23 mouse cellular contexts compared by ENCODE assay signal in the genomic region with DNA sequence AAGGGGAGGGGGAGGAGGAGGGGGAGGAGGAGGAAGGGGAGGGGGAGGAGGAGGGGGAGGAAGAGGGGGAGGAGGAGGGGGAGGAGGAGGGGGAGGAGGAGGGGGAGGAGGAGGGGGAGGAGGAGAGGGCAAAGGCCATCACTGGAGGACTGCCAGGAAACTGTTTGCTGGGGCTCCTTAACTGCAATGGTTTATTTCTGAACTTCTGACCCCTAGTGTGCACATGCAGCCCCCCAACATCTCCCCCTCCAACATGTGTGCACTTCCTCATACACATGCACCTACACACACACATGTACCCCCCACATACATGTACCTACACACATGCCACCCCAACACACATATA. TPM values are rescaled to one million over a fixed set of nuclear protein-coding genes. Genes with fewer than 3 reads are reported as not detected.
DNase-seq lines count a peak whose midpoint lies in the region; ATAC-seq and TF ChIP-seq lines count a peak whose summit lies in the region.
"Had no signal": no experiment of that assay in that cellular context is flagged by ENCODE, and none has a peak within 500 bp of the region (broad histone marks: within the 10 kb centered on the region; RNA-seq: fewer than 3 reads in every experiment).

No protein-coding gene starts in this region.

- intact Hi-C loops in heart, postnatal 14 days (cut with DNase I): loop anchor here (5.0 kb wide), 1 partner anchor 170 kb away; no protein-coding TSS in a partner anchor

- H3K4me3 ChIP-seq in heart, embryonic 10.5 days: no peak overlapping the region
- no peak overlapping the region for H3K4me3 ChIP-seq in lung, embryonic 14.5 days (ENCODE audit: low read depth, low read length)
- H3K4me3 ChIP-seq in embryonic facial prominence, embryonic 15.5 days (replicated peaks): no peak overlapping the region
- H3K4me3 ChIP-seq in stomach, embryonic 16.5 days (replicated peaks; ENCODE audit: low read length): no peak overlapping the region
- H3K4me3 ChIP-seq: erythroblast, embryonic 14.5 days; heart, embryonic 15.5 days; layer of hippocampus, adult 2 months; left cerebral cortex, adult 2 months; limb, embryonic 10.5 days; megakaryocyte, embryonic 14.5 days had no signal

- no peak for DNase-seq in heart, embryonic 10.5 days (ENCODE audit: low spot score)
- no peak for DNase-seq in heart, postnatal 14 days
- DNase-seq in lung, embryonic 14.5 days: peak; percentile 26
- DNase-seq in lung, adult 18-20 months: no peak
- DNase-seq in left cerebral cortex, adult 11 months (ENCODE audit: low spot score): no peak
- DNase-seq: adrenal gland, adult 8-10 months; cerebellum, adult 11-12 months; gastrocnemius, postnatal 25 days; lung, adult 2 months had no signal

- H3K36me3 ChIP-seq in heart, embryonic 10.5 days: no peaks in the 10 kb centered on the region
- H3K36me3 ChIP-seq in lung, embryonic 14.5 days (ENCODE audit: insufficient read depth): no peaks in the 10 kb centered on the region
- no peaks in the 10 kb centered on the region for H3K36me3 ChIP-seq in embryonic facial prominence, embryonic 15.5 days
- H3K36me3 ChIP-seq in stomach, embryonic 16.5 days (ENCODE audit: control insufficient read depth, insufficient read depth, low read length): no peaks in the 10 kb centered on the region
- H3K36me3 ChIP-seq: heart, embryonic 15.5 days; limb, embryonic 10.5 days had no signal

- TF ChIP-seq CTCF in lung, embryonic 14.5 days (IDR thresholded peaks at IDR 0.05; ENCODE audit: low read depth): no peak

- peaks cover 9% of the 10 kb centered on the region; the same call in 1 of the 2 replicates for H3K27me3 ChIP-seq in heart, embryonic 10.5 days (ENCODE audit: insufficient read depth, poor library complexity, severe bottlenecking)
- no peaks in the 10 kb centered on the region for H3K27me3 ChIP-seq in lung, embryonic 14.5 days (ENCODE audit: insufficient read depth, low read length)
- H3K27me3 ChIP-seq in embryonic facial prominence, embryonic 15.5 days: no peaks in the 10 kb centered on the region
- H3K27me3 ChIP-seq in stomach, embryonic 16.5 days (ENCODE audit: control insufficient read depth, insufficient read depth, low read length): no peaks in the 10 kb centered on the region
- H3K27me3 ChIP-seq: heart, embryonic 15.5 days had no signal

- peaks cover 19% of the 10 kb centered on the region for H3K4me1 ChIP-seq in heart, embryonic 10.5 days
- H3K4me1 ChIP-seq in lung, embryonic 14.5 days (ENCODE audit: insufficient read depth): peaks cover 11% of the 10 kb centered on the region; the same call in 1 of the 2 replicates
- peaks cover 30% of the 10 kb centered on the region for H3K4me1 ChIP-seq in embryonic facial prominence, embryonic 15.5 days
- 0 out of 2 replicates have a peak, but pooled peaks cover 5% of the 10 kb centered on the region for H3K4me1 ChIP-seq in stomach, embryonic 16.5 days (ENCODE audit: control insufficient read depth, insufficient read depth, low read length)

- no peaks in the 10 kb centered on the region for H3K9me3 ChIP-seq in heart, embryonic 10.5 days
- H3K9me3 ChIP-seq in lung, embryonic 14.5 days (ENCODE audit: low read depth, low read length): no peaks in the 10 kb centered on the region
- H3K9me3 ChIP-seq in embryonic facial prominence, embryonic 15.5 days (replicated peaks): no peaks in the 10 kb centered on the region
- H3K9me3 ChIP-seq in stomach, embryonic 16.5 days (replicated peaks; ENCODE audit: control insufficient read depth, low read length): no peaks in the 10 kb centered on the region
- H3K9me3 ChIP-seq: heart, embryonic 15.5 days; limb, embryonic 10.5 days; megakaryocyte, embryonic 14.5 days had no signal

- H3K9ac ChIP-seq in lung, embryonic 14.5 days: no peak overlapping the region
- no peak overlapping the region for H3K9ac ChIP-seq in embryonic facial prominence, embryonic 15.5 days
- H3K9ac ChIP-seq in stomach, embryonic 16.5 days (ENCODE audit: low read length): no peak overlapping the region
- H3K9ac ChIP-seq: heart, embryonic 15.5 days had no signal

- 0 out of 2 replicates have a peak overlapping the region, but pooled peaks have one; percentile 47 for H3K27ac ChIP-seq in heart, embryonic 10.5 days
- H3K27ac ChIP-seq in lung, embryonic 14.5 days (ENCODE audit: low read depth): no peak overlapping the region; the same call in 1 of the 2 replicates
- 0 out of 2 replicates have a peak overlapping the region, but pooled peaks have one; percentile 65 for H3K27ac ChIP-seq in embryonic facial prominence, embryonic 15.5 days (replicated peaks)
- H3K27ac ChIP-seq in stomach, embryonic 16.5 days (ENCODE audit: low read length): peak overlapping the region; percentile 80
- H3K27ac ChIP-seq: kidney, postnatal 0 days had no signal

- no peak for ATAC-seq in lung, embryonic 14.5 days (ENCODE audit: insufficient read depth)
- ATAC-seq in embryonic facial prominence, embryonic 15.5 days (ENCODE audit: insufficient number of reproducible peaks, low FRiP score, low TSS enrichment, low read depth): no peak
- ATAC-seq in stomach, embryonic 16.5 days (ENCODE audit: insufficient read depth, low FRiP score): no peak
- ATAC-seq in megakaryocyte, adult 5-6 weeks (ENCODE audit: poor library complexity, severe bottlenecking): no peak
- ATAC-seq: forebrain, embryonic 14.5 days had no signal

- H3K4me2 ChIP-seq in lung, embryonic 14.5 days: no peak overlapping the region
- no peak overlapping the region for H3K4me2 ChIP-seq in embryonic facial prominence, embryonic 15.5 days (replicated peaks)
- H3K4me2 ChIP-seq in stomach, embryonic 16.5 days (ENCODE audit: low read depth, low read length): no peak overlapping the region
- H3K4me2 ChIP-seq: heart, embryonic 15.5 days had no signal

RNA-seq across cellular contexts. Expression of a gene that starts 2.9 kb away (rescaled TPM):
- 0.26 and 0.84 TPM in 2 replicates for polyA plus RNA-seq in heart, embryonic 10.5 days (2016; fragmentation: Nextera tagmentation; extraction: Ambion mirVana)
- 10 to 100 TPM; 13.4 to 13.5 TPM for total RNA-seq in heart, postnatal 14 days (2021)
- 3.1 and 3.6 TPM in 2 replicates for polyA plus RNA-seq in lung, embryonic 14.5 days (2014; fragmentation: Nextera tagmentation; extraction: Ambion mirVana)
- polyA plus RNA-seq in embryonic facial prominence, embryonic 15.5 days (2015; fragmentation: Nextera tagmentation; extraction: Ambion mirVana): 3.0 and 4.2 TPM in 2 replicates
- polyA plus RNA-seq in stomach, embryonic 16.5 days (2015; fragmentation: Nextera tagmentation; extraction: Ambion mirVana): 20.0 and 22.6 TPM in 2 replicates
- total RNA-seq in megakaryocyte, adult 5-6 weeks (2015): 0.27 TPM in 1 of 2 replicates, not detected in the other
- 0.11 and 0.94 TPM in 2 replicates for total RNA-seq in megakaryocyte, adult 5-6 weeks (2017)
- total RNA-seq: CH12.LX had no signal
- polyA plus RNA-seq: forebrain, embryonic 14.5 days; limb, embryonic 10.5 days had no signal

RNA-seq across cellular contexts. Expression of a gene that starts 3.5 kb away (rescaled TPM):
- polyA plus RNA-seq in heart, embryonic 10.5 days (2016; fragmentation: Nextera tagmentation; extraction: Ambion mirVana): not detected in 2 replicates
- under 1 TPM in 1 of 2 experiments, not detected in 1; 0.10 TPM for total RNA-seq in heart, postnatal 14 days (2021)
- 0.45 and 0.60 TPM in 2 replicates for polyA plus RNA-seq in lung, embryonic 14.5 days (2014; fragmentation: Nextera tagmentation; extraction: Ambion mirVana)
- polyA plus RNA-seq in embryonic facial prominence, embryonic 15.5 days (2015; fragmentation: Nextera tagmentation; extraction: Ambion mirVana): 0.25 and 0.55 TPM in 2 replicates
- polyA plus RNA-seq in stomach, embryonic 16.5 days (2015; fragmentation: Nextera tagmentation; extraction: Ambion mirVana): 0.31 and 0.34 TPM in 2 replicates
- not detected in 2 replicates for total RNA-seq in megakaryocyte, adult 5-6 weeks (2015)
- not detected in 2 replicates for total RNA-seq in megakaryocyte, adult 5-6 weeks (2017)
- total RNA-seq: CH12.LX; gastrocnemius, postnatal 25 days; left cerebral cortex, adult 2 months had no signal
- polyA plus RNA-seq: erythroblast, embryonic 14.5 days; hindbrain, embryonic 11.5 days; limb, embryonic 10.5 days; neural tube, embryonic 11.5 days had no signal

RNA-seq across cellular contexts. Expression of a gene that starts 51.8 kb away (rescaled TPM):
- 28.4 and 30.4 TPM in 2 replicates for polyA plus RNA-seq in heart, embryonic 10.5 days (2016; fragmentation: Nextera tagmentation; extraction: Ambion mirVana)
- total RNA-seq in heart, postnatal 14 days (2021): 10 to 100 TPM; 22.0 to 23.7 TPM
- polyA plus RNA-seq in lung, embryonic 14.5 days (2014; fragmentation: Nextera tagmentation; extraction: Ambion mirVana): 36.4 and 36.9 TPM in 2 replicates
- polyA plus RNA-seq in embryonic facial prominence, embryonic 15.5 days (2015; fragmentation: Nextera tagmentation; extraction: Ambion mirVana): 38.1 and 40.5 TPM in 2 replicates
- 38.2 and 40.7 TPM in 2 replicates for polyA plus RNA-seq in stomach, embryonic 16.5 days (2015; fragmentation: Nextera tagmentation; extraction: Ambion mirVana)
- total RNA-seq in megakaryocyte, adult 5-6 weeks (2015): 11.0 and 14.4 TPM in 2 replicates
- 16.7 and 21.7 TPM in 2 replicates for total RNA-seq in megakaryocyte, adult 5-6 weeks (2017)
